Mouse (Mus musculus) olfactory bulb, adult 2 months (tissue): ENCODE data around the gene Apoc1. TPM values are rescaled to one million over a fixed set of nuclear protein-coding genes. Genes with fewer than 3 reads are reported as not detected.

ENCODE experiments used
- H3K27ac ChIP-seq: fragments of 200-500 bp; 2 replicates; pipeline ENCODE4 v1.5.1; 2012; ENCODE audit warnings: low read depth, low read length; ENCODE audit not compliant: insufficient read depth
- H3K4me1 ChIP-seq: fragments of 200-500 bp; 2 replicates; pipeline ENCODE4 v1.6.1; 2012; ENCODE audit warnings: low read length; ENCODE audit not compliant: control insufficient read depth, insufficient read depth
- H3K4me3 ChIP-seq: fragments of 200-500 bp; 2 replicates; pipeline ENCODE4 v1.5.1; 2012; ENCODE audit warnings: mild to moderate bottlenecking, low read depth, low read length, moderate library complexity; ENCODE audit not compliant: insufficient read depth
- CTCF ChIP-seq: fragments of 200-500 bp; IDR thresholded peaks from 2 replicates; pipeline ENCODE4 v1.5.1; 2012; ENCODE audit warnings: low read depth, mild to moderate bottlenecking, low read length, moderate library complexity; ENCODE audit not compliant: insufficient read depth
- POLR2A ChIP-seq: fragments of 200-500 bp; IDR thresholded peaks from 2 replicates; pipeline ENCODE4 v1.6.1; 2012; ENCODE audit warnings: mild to moderate bottlenecking, low read depth, low read length, moderate library complexity; ENCODE audit not compliant: insufficient read depth
- WGBS: fragments of 180-500 bp; shearing (Covaris S2); methylation state at CpG from one replicate; pipeline ENCODE4 v1.1.7; 2018; 5-methylcytosine and 5-hydroxymethylcytosine counted together
- polyA plus RNA-seq: library from polyadenylated mRNA; stranded (reverse); fragments of >200 nt; gene quantifications from 2 replicates; pipeline ENCODE4 v1.2.4, GENCODE M21; 2012; ENCODE audit warnings: low replicate concordance; ENCODE audit not compliant: missing spikeins, insufficient read depth, insufficient read length

Gene Apoc1
- not detected in 2 replicates for polyA plus RNA-seq

DNA sequence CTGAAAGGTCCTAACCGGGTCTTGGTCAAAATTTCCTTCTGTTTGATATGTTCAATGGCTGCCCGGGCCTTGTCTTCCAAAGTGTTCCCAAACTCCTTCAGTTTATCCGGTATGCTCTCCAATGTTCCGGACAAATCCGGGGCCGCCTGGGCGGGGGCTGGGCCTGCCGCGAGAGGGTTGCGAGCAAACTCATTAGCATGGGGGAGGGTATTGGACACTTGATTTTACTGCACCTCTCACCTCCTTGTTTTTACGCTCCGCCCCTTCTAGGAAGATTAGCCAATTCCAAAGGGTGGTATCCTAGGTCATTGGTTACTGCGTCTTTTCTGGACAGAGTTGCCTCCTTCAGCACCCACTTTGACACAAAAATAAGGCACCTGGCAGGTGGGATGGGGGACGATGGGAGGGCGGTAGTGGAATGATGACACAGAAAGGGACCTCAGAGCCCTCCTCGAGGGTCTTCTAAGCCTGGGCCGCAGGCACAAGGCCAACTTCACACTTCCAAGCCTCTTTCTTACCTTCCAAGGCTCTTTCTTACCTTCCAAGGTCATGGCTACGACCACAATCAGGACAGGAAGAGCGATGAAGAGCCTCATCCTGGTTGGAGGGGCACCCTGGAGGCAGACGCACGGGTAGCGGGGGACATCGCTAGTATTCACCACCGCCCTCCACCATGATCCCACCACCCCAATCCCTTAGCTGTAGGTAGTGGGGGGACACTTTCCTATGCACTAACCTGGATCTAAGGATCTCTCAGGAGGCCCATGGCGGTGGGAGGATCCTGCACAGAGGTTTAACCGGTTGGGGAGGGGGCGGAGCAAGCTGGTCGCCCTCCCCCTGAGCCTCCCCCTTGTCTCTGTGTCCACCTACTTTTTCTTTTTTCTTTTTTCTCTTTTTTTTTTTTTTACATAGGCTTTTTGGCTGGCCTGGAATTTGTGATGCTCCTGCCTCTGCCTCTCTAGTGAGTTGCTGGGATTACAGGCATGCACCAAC lies at the start of gene Apoc1:
Apoc1 (minus strand) TSS at position 788 of the 993 bp plus-strand sequence.
- Histone ChIP-seq H3K4me3 (no peak within 1 kb of the TSS), H3K27ac (no peak within 1 kb of the TSS), H3K4me1 (peaks cover 15% of the 10 kb centered on the region)
- TF ChIP-seq POLR2A (no peak), CTCF (no peak)
- 66% methylated on average over 28 of the region's 28 CpGs for WGBS

DNA sequence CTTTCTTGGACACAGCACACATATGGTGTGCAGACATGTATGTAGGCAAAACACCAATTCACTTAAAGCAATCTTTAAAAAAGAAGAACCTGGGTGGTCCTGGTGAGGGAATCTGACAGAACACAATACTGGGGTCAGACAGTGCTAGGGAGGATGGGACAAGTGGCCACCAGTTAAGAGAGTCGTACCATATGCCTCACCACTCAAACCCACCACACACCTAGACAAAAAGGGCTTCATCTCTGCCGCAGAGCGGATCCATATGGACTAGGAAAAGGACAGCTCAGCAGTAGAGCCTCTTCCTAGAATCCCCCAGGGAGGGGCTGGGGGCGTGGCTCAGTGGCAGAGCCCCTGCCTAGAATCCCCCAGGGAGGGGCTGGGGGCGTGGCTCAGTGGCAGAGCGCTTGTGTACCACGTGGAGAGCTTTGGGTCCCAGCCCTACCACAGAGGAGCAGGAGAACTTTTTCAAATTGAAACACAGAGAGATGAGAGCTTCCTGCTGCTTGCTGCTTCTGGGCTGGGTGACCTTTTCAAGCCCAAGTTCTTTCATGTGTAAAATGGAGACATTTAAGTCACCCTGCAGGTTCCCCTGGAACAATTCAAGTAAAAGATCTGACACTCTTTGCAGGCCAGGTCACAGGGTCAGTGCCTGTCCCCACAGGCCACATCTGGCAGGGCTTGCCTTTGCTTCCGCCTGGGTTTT lies 49.0 kb upstream of the Apoc1 start:
- Histone ChIP-seq H3K27ac (no peak overlapping the region), H3K4me3 (no peak overlapping the region), H3K4me1 (no peaks in the 10 kb centered on the region)
- 40% methylated on average over 8 of the region's 8 CpGs for WGBS
- TF ChIP-seq CTCF (no peak), POLR2A (no peak)

DNA sequence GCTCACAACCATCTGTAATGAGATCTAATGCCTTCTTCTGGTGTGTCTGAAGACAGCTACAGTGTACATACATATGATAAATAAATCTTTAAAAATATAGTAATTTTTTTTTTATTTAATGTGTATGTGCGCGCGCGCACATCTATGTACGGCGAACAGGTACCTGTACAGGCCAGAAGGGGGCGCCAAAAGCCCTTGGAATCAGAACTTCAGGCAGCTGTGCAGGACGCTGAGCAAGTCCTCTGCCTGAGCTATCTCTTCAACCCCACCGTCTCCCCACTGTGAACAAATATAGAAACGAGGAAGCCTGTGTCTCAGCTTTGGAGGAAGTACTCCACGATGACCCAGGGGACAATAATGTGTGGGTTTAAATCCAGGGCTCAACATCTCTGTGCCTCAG lies 47.8 kb upstream of the Apoc1 start:
- 93% methylated on average over 11 of the region's 11 CpGs for WGBS
- Histone ChIP-seq H3K27ac (no peak overlapping the region), H3K4me1 (no peaks in the 10 kb centered on the region), H3K4me3 (no peak overlapping the region)
- no peak for TF ChIP-seq POLR2A
- no peak for TF ChIP-seq CTCF

DNA sequence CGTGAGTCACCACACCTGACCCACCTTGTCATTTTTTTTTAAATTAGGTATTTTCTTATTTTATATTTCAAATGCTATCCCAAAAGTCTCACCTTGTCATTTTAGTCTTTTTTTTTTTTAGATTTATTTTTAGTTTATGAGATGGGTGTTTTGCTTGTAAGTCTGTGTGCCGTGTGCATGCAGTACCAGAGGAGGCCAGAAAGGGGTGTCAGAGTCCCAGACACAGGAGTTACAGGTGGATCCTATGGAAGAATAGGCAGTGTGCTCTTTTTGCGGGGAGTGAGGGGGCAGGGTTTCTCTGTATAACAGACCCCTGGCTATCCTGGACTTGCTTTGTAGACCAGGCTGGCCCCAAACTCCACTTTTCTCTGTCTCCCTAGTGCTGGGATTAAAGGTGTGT lies 46.3 kb upstream of the Apoc1 start:
- H3K4me3 ChIP-seq: no peak overlapping the region
- H3K4me1 ChIP-seq: no peaks in the 10 kb centered on the region
- TF ChIP-seq CTCF (no peak), POLR2A (no peak)
- H3K27ac ChIP-seq: no peak overlapping the region
- 91% methylated on average over 3 of the region's 3 CpGs for WGBS

DNA sequence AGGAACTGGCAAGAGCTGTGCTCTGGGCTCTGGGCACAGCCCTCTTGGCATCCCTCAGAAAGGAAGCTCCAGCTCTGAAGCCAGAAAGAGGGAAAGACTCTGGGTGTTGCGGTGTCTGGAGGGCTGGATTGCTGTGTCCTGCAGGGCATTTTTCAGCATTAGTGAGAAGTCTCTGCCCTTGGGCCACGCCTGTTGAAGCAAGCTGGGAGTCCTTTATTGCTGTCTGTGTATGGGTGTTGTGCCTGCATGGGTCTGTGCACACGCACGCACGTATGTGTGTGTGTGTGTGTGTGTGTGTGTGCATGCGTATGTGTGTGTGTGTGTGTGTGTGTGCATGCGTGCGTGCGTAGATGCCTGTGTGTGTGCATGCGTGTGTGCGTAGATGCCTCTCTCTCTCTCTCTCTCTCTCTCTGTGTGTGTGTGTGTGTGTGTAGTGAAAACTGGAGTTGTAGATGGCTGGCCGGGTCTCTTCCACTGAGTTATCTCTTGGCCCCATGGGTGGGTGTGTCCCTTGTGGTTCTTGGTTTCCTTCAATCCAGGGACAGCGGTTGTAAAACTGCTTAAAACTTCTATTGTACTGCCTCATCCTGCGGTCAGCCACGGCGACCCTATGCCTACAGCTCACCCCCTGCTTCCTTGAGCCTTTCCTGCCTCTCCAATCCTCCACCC lies 44.1 kb upstream of the Apoc1 start:
- Histone ChIP-seq H3K4me3 (no peak overlapping the region), H3K4me1 (no peaks in the 10 kb centered on the region), H3K27ac (no peak overlapping the region)
- TF ChIP-seq POLR2A (no peak), CTCF (no peak)
- 94% methylated on average over 16 of the region's 16 CpGs for WGBS

DNA sequence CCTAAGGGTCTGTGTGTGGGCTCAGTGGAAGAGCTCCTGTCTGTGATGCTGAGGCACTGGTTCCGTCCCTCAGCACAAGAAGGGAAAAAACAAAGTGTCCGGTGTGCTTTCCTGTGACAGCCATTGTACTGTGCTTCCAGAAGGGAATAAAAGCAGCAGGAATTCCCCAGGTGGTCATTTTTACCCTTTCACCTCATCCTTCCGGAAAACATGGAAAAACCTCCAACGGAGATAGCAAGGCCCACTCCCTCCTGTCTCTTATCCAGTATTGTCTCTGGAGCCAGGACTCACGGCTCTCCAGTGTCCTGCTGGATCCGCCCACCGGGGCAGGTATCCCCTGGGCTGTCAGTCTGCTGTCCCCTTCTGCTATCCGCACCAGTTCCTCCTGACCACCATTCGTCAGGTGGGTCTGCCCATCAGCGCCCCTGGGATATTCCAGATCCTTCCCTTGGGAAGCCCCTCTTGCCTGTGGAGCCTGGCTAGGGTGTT lies 41.8 kb upstream of the Apoc1 start:
- TF ChIP-seq CTCF: no peak
- TF ChIP-seq POLR2A: no peak
- no peak overlapping the region for H3K4me3 ChIP-seq
- WGBS: 89% methylated on average over 10 of the region's 10 CpGs
- no peaks in the 10 kb centered on the region for H3K4me1 ChIP-seq
- H3K27ac ChIP-seq: no peak overlapping the region

DNA sequence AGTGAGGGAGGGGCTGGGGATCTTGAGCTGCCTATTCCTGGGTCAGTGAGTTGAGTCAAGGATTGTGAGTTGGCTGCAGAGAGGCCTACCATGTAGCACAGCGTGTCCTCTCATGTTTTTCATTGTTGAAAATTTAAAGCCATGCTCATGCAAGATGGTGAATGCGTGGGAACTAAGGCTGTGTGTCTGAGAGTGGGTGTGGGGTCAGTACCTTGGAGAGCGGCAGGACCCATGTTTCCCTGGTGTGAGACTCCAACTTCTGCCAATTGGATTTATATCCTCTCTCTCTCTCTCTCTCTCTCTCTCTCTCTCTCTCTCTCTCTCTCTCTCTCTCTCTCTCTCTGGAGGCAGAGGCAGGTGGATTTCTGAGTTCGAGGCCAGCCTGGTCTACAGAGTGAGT lies 34.1 kb upstream of the Apoc1 start:
- WGBS: 90% methylated on average over 4 of the region's 4 CpGs
- Histone ChIP-seq H3K4me1 (no peaks in the 10 kb centered on the region), H3K4me3 (no peak overlapping the region), H3K27ac (no peak overlapping the region)
- no peak for TF ChIP-seq POLR2A

DNA sequence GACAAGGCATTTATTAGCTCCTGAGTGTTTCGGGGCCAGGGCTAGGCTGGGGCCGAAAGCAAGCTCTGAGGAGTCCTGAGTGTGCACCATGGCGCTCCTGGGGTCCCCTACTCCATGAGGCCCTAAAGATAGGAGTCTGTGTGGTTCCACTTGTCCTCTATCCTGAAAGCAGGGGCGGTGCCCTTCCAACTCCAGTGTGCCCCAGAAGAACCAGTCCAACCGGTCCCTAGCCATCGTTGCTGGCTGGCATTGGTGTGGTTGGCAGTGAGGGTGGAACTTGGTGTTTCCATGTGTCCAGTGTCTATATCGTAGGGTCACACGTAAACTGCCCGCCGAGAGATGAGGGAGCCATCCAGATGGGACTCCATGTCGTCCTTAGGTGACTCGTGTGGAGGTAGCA lies 31.7 kb upstream of the Apoc1 start:
- 96% methylated on average over 12 of the region's 12 CpGs for WGBS
- TF ChIP-seq POLR2A (no peak), CTCF (no peak)
- no peak overlapping the region for H3K4me3 ChIP-seq
- H3K27ac ChIP-seq: no peak overlapping the region
- H3K4me1 ChIP-seq: no peaks in the 10 kb centered on the region

DNA sequence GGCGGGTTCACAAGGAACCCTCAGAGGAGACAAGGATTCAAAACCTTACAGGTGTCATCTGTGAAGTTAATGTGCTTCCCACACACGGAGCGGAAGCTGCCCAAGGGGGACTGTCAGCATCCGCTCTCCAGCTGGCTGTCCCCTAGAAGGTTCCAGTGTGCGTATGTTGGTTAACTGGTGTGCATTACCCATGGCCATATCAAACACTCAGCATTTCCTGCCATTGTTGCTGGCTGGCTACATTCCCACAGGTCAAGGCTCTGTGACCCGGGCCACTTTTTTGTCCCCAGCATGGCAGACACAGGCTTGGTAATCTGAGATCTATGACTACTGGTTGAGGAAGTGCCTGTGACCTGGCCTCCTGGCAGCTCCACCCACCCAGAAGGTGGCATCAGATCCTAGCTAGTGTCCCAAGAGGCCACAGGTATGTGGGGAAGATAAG lies 30.3 kb upstream of the Apoc1 start:
- no peak for TF ChIP-seq CTCF
- no peak for TF ChIP-seq POLR2A
- no peak overlapping the region for H3K4me3 ChIP-seq
- 91% methylated on average over 6 of the region's 6 CpGs for WGBS
- no peak overlapping the region for H3K27ac ChIP-seq
- no peaks in the 10 kb centered on the region for H3K4me1 ChIP-seq
